Mouse (Mus musculus) liver, embryonic 11.5 days (tissue): ENCODE data around the gene Zfp428. TPM values are rescaled to one million over a fixed set of nuclear protein-coding genes. Genes with fewer than 3 reads are reported as not detected.
A peak's percentile ranks its signal among the peaks of the same experiment; 100 is the strongest.

ENCODE experiments used
- ATAC-seq: fragments of 200-750 bp; cut with Nextera tagmentation; replicated peaks from 2 replicates; pipeline ENCODE4 v1.8.0; 2017; ENCODE audit warnings: moderate number of reproducible peaks, mild to moderate bottlenecking, moderate TSS enrichment, moderate library complexity; ENCODE audit not compliant: low FRiP score
- DNase-seq: peaks from one replicate; pipeline ENCODE4 v3.0.0-alpha.2; 2017; ENCODE audit warnings: low spot score
- H3K27ac ChIP-seq: fragments of 300-500 bp; sonication (generic); 2 replicates; pipeline ENCODE4 v1.5.1; 2014; ENCODE audit warnings: mild to moderate bottlenecking, low read depth, low read length, control low read depth
- H3K27me3 ChIP-seq: fragments of 300-500 bp; sonication (generic); replicated peaks from 2 replicates; pipeline ENCODE4 v1.6.1; 2014; ENCODE audit warnings: low read length, mixed read lengths; ENCODE audit not compliant: control insufficient read depth, insufficient read depth
- H3K36me3 ChIP-seq: fragments of 300-500 bp; sonication (generic); 2 replicates; pipeline ENCODE4 v1.6.1; 2014; ENCODE audit warnings: mild to moderate bottlenecking, low read length, moderate library complexity, mixed read lengths; ENCODE audit not compliant: control insufficient read depth, insufficient read depth
- H3K4me1 ChIP-seq: fragments of 300-500 bp; sonication (generic); replicated peaks from 2 replicates; pipeline ENCODE4 v1.6.1; 2014; ENCODE audit warnings: low read length, mixed read lengths; ENCODE audit not compliant: control insufficient read depth, insufficient read depth
- H3K4me2 ChIP-seq: fragments of 300-500 bp; sonication (generic); 2 replicates; pipeline ENCODE4 v1.6.1; 2014; ENCODE audit warnings: mild to moderate bottlenecking, control low read depth, moderate library complexity
- H3K4me3 ChIP-seq: fragments of 300-500 bp; sonication (generic); 2 replicates; pipeline ENCODE4 v1.5.1; 2014; ENCODE audit warnings: low read depth, low read length, control low read depth
- H3K9ac ChIP-seq: fragments of 300-500 bp; sonication (generic); 2 replicates; pipeline ENCODE4 v1.6.1; 2014; ENCODE audit warnings: low read depth, low read length, control low read depth
- H3K9me3 ChIP-seq: fragments of 300-500 bp; sonication (generic); 2 replicates; pipeline ENCODE4 v1.6.1; 2016; ENCODE audit warnings: low read length, inconsistent platforms, mixed read lengths; ENCODE audit not compliant: control insufficient read depth
- WGBS: fragments of 180-500 bp; shearing (Covaris S2); extraction: QIAGEN DNeasy Blood & Tissue Kit; methylation state at CpG from one replicate; pipeline ENCODE4 v1.1.7; 2014; 5-methylcytosine and 5-hydroxymethylcytosine counted together
- polyA plus RNA-seq: library from polyadenylated mRNA; unstranded; fragments of >200 nt; fragmentation: Nextera tagmentation; extraction: Ambion mirVana; gene quantifications from 2 replicates; pipeline ENCODE4 v1.2.1, GENCODE M21; 2014

The Zfp428 gene
- 20.3 and 23.0 TPM in 2 replicates for polyA plus RNA-seq

DNA sequence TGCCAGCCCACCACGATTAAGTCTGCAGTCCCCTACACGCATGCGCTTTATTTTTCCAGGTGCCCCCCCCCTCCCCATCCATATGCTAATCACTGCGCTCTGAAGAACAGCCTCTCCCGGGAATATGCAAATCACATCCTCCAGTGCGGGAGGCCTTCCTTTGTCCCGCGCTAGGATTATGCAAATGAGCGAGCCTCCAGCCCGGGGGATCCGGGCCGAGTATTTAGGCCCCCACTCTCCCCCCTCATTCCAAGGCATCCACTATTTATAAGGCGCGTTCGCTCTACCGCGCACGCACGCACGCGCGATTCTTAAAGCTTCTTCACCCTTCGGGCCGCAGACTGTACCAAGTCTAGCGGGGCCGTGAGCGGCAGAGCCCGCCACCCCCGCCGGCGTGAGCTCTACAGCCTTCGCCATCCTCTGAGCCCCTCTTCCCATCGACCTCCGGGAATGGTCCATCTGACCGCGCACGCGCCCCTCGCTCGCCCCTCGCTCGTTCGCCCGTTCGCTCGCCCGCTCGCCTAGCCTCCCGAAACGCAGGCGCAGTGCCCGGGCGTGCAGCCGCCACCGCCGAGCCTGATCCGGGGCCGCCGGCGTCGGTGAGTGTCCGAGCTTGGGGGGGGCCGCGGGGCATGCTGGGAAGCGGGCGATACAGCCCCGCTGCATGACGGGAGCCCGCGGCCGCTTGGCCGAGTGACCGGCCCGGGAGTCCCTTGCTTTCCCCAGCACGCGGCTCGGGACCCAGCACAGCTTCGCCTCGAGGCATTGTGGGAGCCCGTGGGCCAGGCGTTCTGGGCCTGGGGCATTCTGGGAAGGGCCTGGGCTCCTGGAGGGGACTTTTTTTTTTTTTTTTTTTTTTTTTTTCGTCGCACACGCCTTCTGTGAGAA is at the start of gene Zfp428:
Gene Zfp428, plus strand, starts transcription at position 169 of the 888 bp plus-strand sequence.
- Histone ChIP-seq H3K27ac (peak within 1 kb of the TSS; percentile 96), H3K4me1 (peaks cover 26% of the 10 kb centered on the region), H3K9ac (peak within 1 kb of the TSS; percentile 95), H3K4me2 (peak within 1 kb of the TSS; percentile 91), H3K4me3 (peak within 1 kb of the TSS; percentile 84), H3K9me3 (no peaks in the 10 kb centered on the region), H3K27me3 (peaks cover 21% of the 10 kb centered on the region), H3K36me3 (no peaks in the 10 kb centered on the region)
- ATAC-seq (peak; percentile 78), DNase-seq (peak; percentile 89)
- WGBS = under 1% methylated on average over 82 of the region's 84 CpGs

DNA sequence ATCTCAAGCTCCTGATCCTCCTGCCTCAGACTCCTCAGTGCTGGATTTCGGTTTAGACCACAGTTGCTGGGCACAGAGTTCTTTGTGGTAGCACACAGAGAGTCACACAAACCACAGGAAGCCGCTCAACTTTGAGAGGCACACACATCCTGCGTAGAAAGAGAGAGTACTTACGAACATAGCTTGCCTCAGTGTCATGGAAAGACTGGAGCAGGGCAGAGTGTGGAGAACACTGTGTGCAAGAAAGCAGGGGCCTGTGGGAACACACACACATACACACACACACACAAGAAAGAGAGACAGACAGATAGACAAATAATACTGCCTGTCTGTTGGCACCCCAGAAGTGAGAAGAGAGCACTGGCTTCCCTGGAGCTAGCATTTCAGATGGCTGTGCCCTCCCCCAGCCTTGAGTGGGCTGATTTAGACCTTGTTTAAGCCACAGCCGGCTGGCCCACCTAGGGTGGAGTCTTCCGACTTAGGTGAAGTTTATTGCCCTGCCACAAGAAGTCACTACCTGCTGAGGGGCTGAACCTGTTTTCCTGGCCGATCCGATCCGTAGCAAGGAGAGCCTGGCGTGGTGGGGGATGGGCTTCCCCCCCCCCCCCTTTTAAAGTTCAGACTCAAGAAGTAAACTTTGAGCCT is 49.0 kb upstream of the Zfp428 start:
- no peak for ATAC-seq
- H3K9me3 ChIP-seq = no peaks in the 10 kb centered on the region
- H3K4me1 ChIP-seq = peaks cover 8% of the 10 kb centered on the region
- H3K36me3 ChIP-seq = no peaks in the 10 kb centered on the region
- H3K4me2 ChIP-seq = no peak overlapping the region
- WGBS = 43% methylated on average over 10 of the region's 10 CpGs
- H3K9ac ChIP-seq = no peak overlapping the region
- H3K27ac ChIP-seq = no peak overlapping the region
- peaks cover 2% of the 10 kb centered on the region for H3K27me3 ChIP-seq
- no peak overlapping the region for H3K4me3 ChIP-seq
- DNase-seq = no peak

DNA sequence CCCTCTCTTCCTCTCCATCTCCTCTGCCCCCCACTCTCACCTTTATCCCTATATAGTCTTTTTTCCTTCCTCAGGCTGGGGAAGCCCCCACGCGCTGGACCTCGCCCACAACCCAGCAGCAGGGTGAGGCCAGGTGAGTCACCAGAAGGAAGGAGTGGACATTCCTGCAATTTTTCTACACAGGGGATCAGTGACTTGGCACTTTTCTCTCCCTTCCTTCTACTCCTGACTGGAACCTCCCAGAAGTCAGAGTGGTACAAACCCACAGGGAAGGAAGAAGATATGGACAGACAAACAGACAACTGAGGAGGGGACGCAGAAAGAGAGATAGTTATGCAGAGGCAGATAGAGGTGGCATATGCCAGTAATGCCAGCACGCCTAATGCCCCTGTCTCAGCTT is 47.4 kb upstream of the Zfp428 start:
- ATAC-seq (no peak), DNase-seq (no peak)
- Histone ChIP-seq H3K36me3 (no peaks in the 10 kb centered on the region), H3K9me3 (no peaks in the 10 kb centered on the region), H3K9ac (no peak overlapping the region), H3K27ac (no peak overlapping the region), H3K4me2 (no peak overlapping the region), H3K27me3 (peaks cover 2% of the 10 kb centered on the region), H3K4me1 (peaks cover 10% of the 10 kb centered on the region), H3K4me3 (no peak overlapping the region)
- 55% methylated on average over 5 of the region's 5 CpGs for WGBS

DNA sequence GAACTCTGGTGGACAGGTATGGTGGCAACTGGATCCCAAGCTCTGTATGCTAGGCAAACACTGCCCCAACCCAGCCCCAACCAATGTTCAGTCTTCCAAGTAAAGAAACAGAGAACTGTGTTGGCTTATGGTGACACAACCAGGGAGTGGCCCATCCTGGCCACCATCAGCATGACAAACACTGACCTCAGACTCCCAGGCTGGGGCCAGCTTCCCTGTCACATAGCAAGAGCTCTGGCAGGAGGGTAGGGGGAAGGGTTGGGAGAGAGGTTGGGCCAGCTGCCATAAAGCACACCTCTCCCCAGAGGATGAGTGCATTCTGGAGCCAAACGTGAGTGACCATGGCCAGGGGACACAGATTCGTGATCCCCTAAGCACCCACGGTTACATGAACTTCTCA is 47.0 kb upstream of the Zfp428 start:
- Histone ChIP-seq H3K4me3 (no peak overlapping the region), H3K9ac (no peak overlapping the region), H3K9me3 (no peaks in the 10 kb centered on the region), H3K4me1 (peaks cover 10% of the 10 kb centered on the region), H3K4me2 (no peak overlapping the region), H3K27me3 (peaks cover 2% of the 10 kb centered on the region), H3K27ac (no peak overlapping the region), H3K36me3 (no peaks in the 10 kb centered on the region)
- DNase-seq (no peak), ATAC-seq (no peak)
- WGBS = 57% methylated on average over 3 of the region's 3 CpGs

DNA sequence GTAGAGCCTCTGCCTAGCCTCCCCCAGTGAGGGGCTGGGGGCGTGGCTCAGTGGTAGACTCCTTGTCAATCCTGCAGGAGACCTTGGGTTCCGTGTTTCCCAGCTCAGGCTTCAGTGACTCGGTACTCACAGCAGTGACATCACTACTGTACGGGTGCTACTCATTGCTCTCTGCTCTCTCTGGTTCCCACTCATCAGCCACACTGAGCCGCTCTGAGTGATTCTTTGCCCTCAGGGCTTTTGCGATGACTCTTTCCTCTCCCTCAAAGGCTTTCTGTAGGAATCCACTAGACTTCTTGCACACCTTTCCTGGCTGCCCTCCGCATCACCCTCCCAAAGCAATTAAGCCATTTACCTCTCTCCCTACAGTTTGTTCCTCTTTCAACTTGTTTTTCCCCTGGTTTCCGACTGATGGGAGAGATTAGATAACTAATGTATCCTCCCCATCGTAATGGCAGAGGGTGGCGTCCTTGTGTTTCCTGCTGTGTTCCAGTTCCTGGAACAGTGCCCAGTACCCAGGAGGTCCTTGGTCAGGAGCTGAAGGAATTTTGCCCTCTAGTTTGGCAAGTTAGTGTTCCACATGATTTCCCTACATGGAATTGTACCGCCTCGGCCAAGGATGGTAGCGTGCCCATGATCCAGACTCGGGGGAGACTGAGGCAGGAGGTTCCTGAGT is 45.3 kb upstream of the Zfp428 start:
- ATAC-seq (no peak), DNase-seq (no peak)
- Histone ChIP-seq H3K4me3 (no peak overlapping the region), H3K27me3 (peaks cover 2% of the 10 kb centered on the region), H3K27ac (no peak overlapping the region), H3K4me1 (peaks cover 10% of the 10 kb centered on the region), H3K4me2 (no peak overlapping the region), H3K36me3 (no peaks in the 10 kb centered on the region), H3K9ac (no peak overlapping the region), H3K9me3 (no peaks in the 10 kb centered on the region)
- 34% methylated on average over 14 of the region's 14 CpGs for WGBS

DNA sequence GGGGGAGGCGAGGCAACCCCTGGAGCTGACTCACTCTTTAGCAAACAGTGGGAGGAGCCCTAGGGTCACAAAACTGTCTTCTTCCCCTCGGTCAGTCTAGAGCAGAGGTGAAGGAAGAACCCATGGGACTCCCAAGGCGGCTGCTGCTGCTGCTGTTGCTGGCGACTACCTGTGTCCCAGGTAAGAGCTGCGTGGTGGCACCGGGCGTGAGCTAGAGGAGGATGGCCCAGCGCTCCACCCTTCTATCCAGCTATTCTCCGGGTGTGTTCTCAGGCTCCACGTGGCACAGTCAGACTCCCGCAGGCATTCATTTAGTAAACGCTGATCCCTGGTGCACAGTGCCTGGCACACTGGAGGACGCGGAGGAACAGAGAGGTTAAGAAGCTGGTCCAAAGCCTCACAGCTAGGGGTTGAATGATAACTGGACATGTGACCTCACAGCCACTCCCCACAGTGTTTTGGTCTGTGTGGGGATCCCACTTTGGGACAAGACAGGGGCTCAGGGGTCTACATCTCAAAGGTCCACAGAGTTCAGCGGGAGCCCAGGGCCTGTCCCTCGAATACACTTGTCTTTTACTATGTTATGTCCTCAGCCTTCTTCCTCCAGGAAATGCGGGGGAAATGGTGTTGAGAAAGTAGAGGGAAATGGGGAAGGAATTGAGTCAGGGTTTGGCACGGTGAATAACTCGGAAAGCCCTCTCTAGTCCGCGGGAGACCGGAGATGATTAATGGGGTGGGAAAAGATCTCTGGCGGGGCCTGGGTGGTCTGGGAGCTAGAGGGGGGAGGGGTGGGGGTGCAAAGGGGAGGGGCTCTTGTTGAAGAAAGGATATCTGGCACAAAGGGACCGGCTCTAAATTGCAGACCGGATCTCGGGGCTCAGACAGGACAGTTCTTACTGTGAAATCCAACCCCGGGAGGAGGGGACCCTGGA is 44.2 kb upstream of the Zfp428 start, which contains the start of gene Plaur:
Gene Plaur, plus strand, starts transcription at position 97 of the 932 bp plus-strand sequence.
- peak; percentile 63 for ATAC-seq
- peak within 1 kb of the TSS; percentile 46 for H3K4me3 ChIP-seq
- H3K27me3 ChIP-seq = peaks cover 2% of the 10 kb centered on the region
- H3K4me1 ChIP-seq = peaks cover 10% of the 10 kb centered on the region
- H3K4me2 ChIP-seq = peak within 1 kb of the TSS; percentile 68
- H3K9me3 ChIP-seq = no peaks in the 10 kb centered on the region
- no peaks in the 10 kb centered on the region for H3K36me3 ChIP-seq
- peak; percentile 56 for DNase-seq
- H3K9ac ChIP-seq = peak within 1 kb of the TSS; percentile 42
- 2% methylated on average over 27 of the region's 27 CpGs for WGBS
- H3K27ac ChIP-seq = peak within 1 kb of the TSS; percentile 41; the same call in 1 of the 2 replicates

DNA sequence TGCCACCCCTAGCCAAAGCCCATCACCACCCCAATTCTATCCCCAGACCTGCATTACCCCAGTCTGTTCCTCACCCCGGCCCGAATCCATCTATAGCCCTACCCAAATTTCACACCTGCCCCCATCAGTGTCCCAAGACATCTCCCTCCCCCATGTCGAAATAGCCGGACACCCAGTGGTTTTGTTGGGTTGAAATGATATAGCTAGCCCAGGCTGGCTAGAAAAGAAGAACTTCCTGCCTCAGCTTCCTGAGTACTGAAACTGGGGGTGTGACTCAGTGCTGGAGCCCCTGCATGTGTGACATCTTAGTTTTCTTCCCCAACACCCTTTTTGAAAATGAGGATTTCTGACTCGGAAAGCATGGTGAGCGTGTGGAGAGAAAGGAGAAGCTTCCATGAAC is 40.0 kb upstream of the Zfp428 start:
- no peak overlapping the region for H3K4me2 ChIP-seq
- H3K4me3 ChIP-seq = no peak overlapping the region
- H3K9ac ChIP-seq = no peak overlapping the region
- no peak overlapping the region for H3K27ac ChIP-seq
- peaks cover 2% of the 10 kb centered on the region for H3K36me3 ChIP-seq
- no peaks in the 10 kb centered on the region for H3K27me3 ChIP-seq
- ATAC-seq (no peak), DNase-seq (no peak)
- 56% methylated on average over 6 of the region's 6 CpGs for WGBS
- no peaks in the 10 kb centered on the region for H3K9me3 ChIP-seq
- peaks cover 6% of the 10 kb centered on the region; the same call in 1 of the 2 replicates for H3K4me1 ChIP-seq

DNA sequence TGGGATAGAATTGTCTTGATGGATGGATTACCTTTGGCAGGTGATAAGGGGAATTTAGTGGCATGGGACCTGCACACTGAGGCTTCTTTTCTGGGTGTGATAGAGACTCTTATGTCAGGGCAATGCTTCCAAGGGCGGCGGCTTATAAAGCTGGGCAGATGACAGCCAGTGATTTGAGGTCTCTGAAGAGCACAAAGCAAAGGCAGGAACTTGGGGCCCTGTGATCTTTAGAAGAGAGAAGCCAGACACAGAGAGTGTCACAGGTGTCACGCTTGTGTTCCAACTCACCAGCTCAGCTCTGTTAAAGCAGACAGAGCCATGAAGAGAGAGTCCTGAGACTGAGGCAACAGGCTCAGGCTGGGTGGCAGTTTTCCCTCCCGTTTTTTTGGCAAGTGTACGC is 38.9 kb upstream of the Zfp428 start:
- Histone ChIP-seq H3K9me3 (no peaks in the 10 kb centered on the region), H3K36me3 (peaks cover 2% of the 10 kb centered on the region), H3K9ac (no peak overlapping the region), H3K4me3 (no peak overlapping the region), H3K27ac (no peak overlapping the region), H3K27me3 (no peaks in the 10 kb centered on the region), H3K4me2 (no peak overlapping the region), H3K4me1 (peaks cover under 1% of the 10 kb centered on the region; the same call in 1 of the 2 replicates)
- 78% methylated on average over 5 of the region's 5 CpGs for WGBS
- DNase-seq = no peak
- no peak for ATAC-seq
